Mouse (Mus musculus) fat pad, adult 2 months (tissue): Measurements from ENCODE around the gene Pgf.

ENCODE experiments used
- DNase-seq: peaks from one replicate; pipeline ENCODE4 v3.0.0-alpha.2; 2011; ENCODE audit warnings: low read depth, low spot score; ENCODE audit errors: extremely low read depth

Gene Pgf

GRCm38 (mm10) chr12:85177740-85178239, at the start of gene Pgf:
Pgf (minus strand) TSS chr12:85177790.
- DNase-seq = no peak

DNA sequence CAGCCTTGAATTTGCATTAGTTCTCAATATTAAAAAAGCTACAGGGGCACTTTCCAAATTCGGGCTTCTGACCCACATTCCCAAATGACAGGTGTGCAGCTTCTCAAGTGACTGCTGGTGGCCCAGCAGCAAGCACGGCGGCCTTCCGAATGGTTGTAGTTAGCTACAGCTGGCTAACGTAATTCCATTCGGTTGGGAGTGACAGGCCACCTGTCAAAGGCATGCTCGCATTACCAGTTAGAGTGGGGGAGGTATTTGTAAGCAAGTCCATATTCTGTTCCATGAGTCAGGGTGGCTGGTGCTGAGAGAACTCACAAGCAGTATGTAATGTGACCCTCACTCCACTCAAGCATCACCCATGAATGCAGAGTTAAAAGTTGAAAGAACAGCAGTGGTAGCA, 49.6 kb upstream of the Pgf start:
- DNase-seq = no peak

DNA sequence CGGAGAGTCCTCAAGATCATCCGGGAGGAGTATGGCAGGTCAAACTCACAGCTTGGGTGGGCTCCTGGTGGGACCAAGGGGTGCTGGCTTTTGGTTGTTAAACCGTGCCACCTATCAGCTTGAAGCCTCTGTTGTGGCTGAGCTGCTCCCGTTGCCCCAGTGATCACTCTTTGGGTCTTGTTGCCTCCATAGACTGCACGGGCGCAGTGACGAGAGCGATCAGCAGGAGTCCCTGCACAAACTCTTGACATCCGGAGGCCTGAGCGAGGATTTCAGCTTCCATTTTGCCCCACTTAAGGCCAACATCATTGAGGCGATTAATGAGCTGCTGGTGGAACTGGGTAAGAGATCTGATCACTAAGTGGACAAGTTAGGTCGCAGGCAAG, 42.3 kb upstream of the Pgf start:
- DNase-seq = no peak

GRCm38 (mm10) chr12:85219236-85219904, 41.8 kb upstream of the Pgf start, which contains the start of gene Eif2b2:
Eif2b2 (plus strand) TSS chr12:85219481.
- DNase-seq = no peak

DNA sequence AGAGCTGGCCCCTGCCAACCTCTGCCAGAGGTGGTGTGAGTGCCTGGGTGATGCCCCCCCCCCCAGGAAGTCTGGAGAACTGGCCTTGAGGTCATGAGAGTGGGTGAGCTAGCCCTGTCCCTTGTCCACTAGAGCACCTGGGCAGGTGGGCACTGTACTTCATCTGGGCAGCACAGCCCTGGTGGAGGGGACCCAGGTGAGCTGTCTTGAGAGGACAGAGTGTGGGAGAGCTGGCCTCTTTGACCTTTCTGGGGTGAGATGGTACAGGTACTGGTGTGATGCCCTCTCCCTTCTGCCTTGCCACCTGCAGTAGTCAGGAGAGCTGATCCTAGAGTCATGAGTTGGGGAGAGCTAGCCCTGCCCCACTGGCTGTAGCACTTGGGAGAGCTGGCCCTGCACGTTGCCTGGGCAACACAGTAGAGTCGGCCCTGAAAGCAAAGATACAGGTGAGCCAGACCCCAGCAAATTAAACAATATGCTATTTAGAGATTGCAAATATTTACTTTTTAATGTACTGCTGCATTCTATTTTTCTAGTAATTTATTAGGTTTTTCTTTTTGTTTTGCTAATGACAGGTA, 40.2 kb upstream of the Pgf start:
- no peak for DNase-seq

GRCm38 (mm10) chr12:85215031-85215430, 37.4 kb upstream of the Pgf start:
- DNase-seq = no peak

- DNase-seq = no peak
These were observed 31.2 kb upstream of the Pgf start for GRCm38 (mm10) chr12:85208687-85209199.

DNA sequence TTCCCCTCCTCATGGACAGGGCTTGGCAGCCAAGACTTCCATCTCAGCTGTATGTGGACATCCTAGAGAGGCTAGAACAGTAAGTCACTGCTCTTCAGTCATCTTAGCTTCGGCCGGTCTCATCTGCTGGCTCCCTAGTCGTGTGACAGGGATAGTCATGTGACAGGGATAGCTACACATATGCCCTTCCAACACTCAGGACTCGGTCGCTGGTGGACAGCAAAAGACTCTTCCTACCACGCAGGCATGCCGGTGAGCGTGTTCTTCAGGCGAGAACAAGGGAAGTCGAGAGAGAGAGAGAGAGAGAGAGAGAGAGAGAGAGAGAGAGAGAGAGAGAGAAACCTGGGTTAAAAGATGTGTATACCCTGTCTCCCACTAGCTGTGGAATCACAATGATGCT, 27.8 kb upstream of the Pgf start:
- no peak for DNase-seq

DNA sequence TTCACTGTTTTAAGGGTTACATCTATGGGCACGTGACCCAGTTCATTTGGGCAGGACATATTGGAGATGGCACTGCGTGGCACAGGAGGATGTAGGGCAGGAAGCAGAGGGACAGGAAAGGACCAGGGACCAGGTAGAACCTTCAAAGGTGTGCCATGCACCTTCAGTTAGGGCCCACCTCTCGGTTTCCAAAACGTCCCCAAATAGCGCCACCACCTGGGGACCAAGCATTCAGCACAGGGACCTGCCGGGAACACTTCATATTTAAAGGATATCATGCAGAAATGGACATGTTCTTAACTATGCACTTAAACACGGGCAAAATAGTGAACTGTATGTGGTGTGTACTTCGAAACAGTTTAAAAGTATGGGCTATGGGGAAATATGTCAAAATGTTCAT, 26.5 kb upstream of the Pgf start:
- DNase-seq = no peak

DNA sequence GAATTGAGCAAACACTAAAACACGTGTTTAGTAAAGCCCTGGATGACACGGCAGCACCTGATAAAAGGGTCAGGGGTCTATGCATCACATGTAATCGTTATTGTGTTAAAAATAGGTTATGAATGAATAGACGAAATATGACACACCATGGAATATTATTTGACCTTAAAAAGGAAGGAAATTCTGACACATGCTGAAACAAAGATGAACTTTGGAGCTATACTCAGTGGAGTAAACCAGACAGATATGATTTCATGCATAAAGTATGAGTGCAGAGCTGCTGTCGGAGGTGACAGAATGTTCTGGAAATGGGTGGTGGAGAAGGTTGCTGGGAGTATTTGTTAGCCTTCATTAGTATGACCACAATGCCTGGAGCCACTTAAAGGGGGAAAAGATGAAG, 26.1 kb upstream of the Pgf start:
- no peak for DNase-seq

- DNase-seq = no peak
These were observed 24.6 kb upstream of the Pgf start for GRCm38 (mm10) chr12:85202191-85202590.

DNA sequence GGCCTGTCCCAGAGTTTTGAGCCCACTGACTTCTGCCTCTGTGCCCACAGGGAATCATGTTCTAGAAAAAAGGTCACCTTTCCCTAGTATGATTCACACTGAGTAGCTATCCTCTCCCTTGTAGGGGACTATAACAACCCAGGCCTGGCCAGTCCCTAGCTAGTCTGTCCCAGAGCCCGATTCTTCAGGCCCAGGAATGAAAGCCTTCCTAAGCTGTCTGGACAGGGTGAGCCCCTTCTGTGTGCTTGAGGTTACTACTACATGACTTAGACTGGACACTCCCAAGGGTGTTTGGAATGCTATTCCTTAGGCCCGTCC, 24.2 kb upstream of the Pgf start:
- no peak for DNase-seq

DNA sequence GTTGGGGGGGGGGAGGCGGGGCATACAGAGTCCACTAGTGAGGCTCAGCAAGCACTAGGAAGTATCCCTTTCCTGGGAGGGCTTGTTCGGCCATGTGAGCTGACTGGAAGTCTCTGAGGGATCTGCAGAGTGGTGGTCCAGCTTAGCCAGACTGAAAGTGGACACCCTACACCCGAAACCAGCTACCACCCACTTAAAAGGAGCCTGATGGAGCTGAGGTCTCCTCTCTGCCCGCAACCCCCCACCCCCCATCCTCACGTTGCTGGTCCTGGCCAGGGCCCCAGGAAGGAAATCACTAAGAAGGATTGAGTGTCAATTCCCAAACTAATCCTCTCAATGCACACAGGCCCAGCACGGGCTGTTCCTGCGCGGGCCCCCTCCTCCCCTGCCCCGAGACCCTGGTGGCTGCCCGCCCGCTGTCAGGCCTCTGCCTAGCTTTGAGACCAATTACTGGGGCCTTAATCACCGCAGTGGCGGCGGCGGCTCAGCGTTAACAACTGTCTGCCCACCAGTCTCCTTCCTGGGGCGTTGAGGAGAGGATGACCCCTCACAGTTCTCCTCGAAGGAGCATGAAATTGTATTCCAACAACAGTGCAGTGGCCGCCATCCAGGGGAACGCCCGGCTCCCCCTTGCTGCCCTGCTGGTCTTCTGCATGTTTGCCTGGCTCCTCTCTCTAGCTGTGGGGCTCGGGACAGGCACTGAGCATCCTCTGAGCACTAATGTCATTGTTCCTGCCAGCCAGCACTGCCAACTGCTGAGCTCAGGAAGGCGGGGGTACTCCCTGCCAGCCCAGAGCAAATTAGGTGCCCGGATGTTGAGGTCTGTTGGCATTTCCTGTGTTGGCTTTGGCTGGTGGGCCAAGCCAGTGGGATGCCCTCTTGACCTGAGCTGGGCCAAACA, 23.6 kb upstream of the Pgf start:
- DNase-seq = no peak

GRCm38 (mm10) chr12:85199954-85200353, 22.4 kb upstream of the Pgf start:
- no peak for DNase-seq

- no peak for DNase-seq
These were observed 20.3 kb upstream of the Pgf start for GRCm38 (mm10) chr12:85197936-85198335.

- DNase-seq = no peak
These were observed 19.8 kb upstream of the Pgf start for GRCm38 (mm10) chr12:85197371-85197770.

GRCm38 (mm10) chr12:85196191-85196590, 18.6 kb upstream of the Pgf start:
- DNase-seq = no peak

DNA sequence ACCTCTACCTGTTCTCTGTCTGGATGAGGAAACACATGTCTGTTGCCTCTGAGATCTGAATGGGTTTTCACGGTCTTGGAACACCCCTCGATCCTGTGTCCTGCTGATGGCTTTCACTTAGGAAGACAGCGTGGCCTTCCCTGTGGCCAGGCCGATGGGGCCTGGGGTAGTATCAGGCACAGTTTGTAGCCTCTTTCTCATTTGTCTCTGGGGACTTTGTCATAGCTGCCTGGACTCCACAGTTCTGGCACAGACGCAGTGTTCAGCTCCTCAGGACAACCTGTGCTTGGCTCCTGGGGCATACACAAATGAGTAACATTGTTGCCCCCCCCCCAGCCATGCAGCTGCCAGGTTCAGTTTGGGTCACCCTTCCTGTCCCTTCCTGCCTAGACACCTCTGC, 17.5 kb upstream of the Pgf start:
- DNase-seq = no peak

- DNase-seq = no peak
These were observed 17.0 kb upstream of the Pgf start for GRCm38 (mm10) chr12:85194623-85195018.

DNA sequence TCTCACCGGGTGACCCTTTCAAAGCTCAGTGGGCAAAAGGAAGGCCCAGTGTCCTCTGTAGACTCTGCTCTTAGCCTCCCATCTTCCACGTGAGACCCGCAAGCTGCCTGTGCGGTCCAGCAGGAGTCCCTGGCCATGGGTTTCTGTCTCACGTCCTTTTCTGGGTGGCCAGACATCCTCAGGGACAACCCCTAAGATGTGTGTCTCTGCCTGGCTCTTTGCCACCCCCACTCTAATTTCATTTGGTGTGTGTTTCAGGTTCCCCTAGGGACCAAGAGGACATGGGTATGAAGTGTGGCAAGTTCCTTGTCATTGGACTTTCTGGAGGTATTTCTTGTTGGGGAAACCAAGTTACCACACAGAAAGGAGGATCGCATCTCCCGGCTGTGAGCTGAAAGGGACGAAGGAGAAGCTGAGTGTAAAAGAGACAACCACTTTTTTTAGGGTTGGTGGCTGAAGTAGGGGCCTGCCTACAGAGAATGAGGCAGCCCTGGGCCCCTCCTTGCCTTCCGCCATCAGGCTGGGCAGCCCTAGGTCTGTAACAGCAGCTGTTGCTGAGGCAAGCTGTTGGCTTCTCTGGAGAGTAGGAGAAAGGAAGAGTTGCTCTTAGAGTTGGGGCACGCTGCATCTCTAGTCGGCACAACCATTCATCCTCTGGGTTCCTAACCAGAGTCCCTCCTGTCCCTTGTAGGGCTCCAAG, 16.5 kb upstream of the Pgf start:
- no peak for DNase-seq

DNA sequence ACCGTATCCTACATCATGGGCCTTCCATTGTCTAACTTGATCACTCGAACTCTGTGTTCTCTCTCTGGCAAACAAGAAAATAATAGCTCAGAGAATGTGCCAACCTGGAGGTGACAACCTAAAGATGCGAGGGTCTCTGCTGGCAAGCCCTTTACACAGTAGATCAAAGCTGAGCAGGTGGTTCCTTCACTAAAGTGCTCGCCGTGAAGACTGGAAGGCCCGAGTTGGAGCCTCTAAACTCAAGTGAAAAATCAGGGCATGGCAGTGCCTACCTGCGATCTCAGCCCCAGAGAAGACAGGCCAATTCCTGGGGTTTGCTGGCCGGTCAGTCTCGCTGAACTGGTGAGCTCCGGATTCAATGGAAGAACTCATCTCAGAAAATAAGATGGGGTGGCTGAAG, 15.6 kb upstream of the Pgf start:
- no peak for DNase-seq
